Mouse (Mus musculus) bone marrow macrophage, adult 2 months (primary cell): ENCODE data around the gene Sbf1.

Experiments
- CTCF ChIP-seq: IDR thresholded peaks from 2 replicates; pipeline ENCODE4 v1.5.1; 2012; ENCODE audit warnings: low read depth, mild to moderate bottlenecking, low read length, moderate library complexity
- POLR2A ChIP-seq: IDR thresholded peaks from 2 replicates; pipeline ENCODE4 v1.6.1; 2012; ENCODE audit warnings: mild to moderate bottlenecking, low read depth, low read length, borderline replicate concordance

GRCm38 (mm10) chr15:89313359-89313758 is 1.8 kb downstream of the Sbf1 start:
- no peak for TF ChIP-seq CTCF
- TF ChIP-seq POLR2A, result no peak
